Mouse (Mus musculus) liver, embryonic 16.5 days (tissue): Measurements from ENCODE around the gene Plk3. TPM values are rescaled to one million over a fixed set of nuclear protein-coding genes. Genes with fewer than 3 reads are reported as not detected.

ENCODE experiments used
- ATAC-seq: fragments of 200-750 bp; cut with Nextera tagmentation; 2 replicates; pipeline ENCODE4 v1.8.0; 2017; ENCODE audit warnings: low read depth, mild to moderate bottlenecking, moderate number of reproducible peaks, moderate library complexity
- H3K27ac ChIP-seq: fragments of 300-500 bp; sonication (generic); 2 replicates; pipeline ENCODE4 v1.5.1; 2014; ENCODE audit warnings: mild to moderate bottlenecking, low read length
- H3K27me3 ChIP-seq: fragments of 300-500 bp; sonication (generic); 2 replicates; pipeline ENCODE4 v1.6.1; 2014; ENCODE audit warnings: low read depth, low read length, mixed read lengths; ENCODE audit not compliant: control insufficient read depth, insufficient read depth
- H3K36me3 ChIP-seq: fragments of 300-500 bp; sonication (generic); 2 replicates; pipeline ENCODE4 v1.6.1; 2014; ENCODE audit warnings: mild to moderate bottlenecking; ENCODE audit not compliant: control insufficient read depth, insufficient read depth
- H3K4me1 ChIP-seq: fragments of 300-500 bp; sonication (generic); 2 replicates; pipeline ENCODE4 v1.6.1; 2014; ENCODE audit warnings: low read depth, low read length, mixed read lengths; ENCODE audit not compliant: control insufficient read depth
- H3K4me2 ChIP-seq: fragments of 300-500 bp; sonication (generic); 2 replicates; pipeline ENCODE4 v1.6.1; 2014; ENCODE audit warnings: low read depth, low read length, mixed read lengths
- H3K4me3 ChIP-seq: fragments of 300-500 bp; sonication (generic); 2 replicates; pipeline ENCODE4 v1.5.1; 2014; ENCODE audit warnings: low read depth, mild to moderate bottlenecking, low read length
- H3K9ac ChIP-seq: fragments of 300-500 bp; sonication (generic); 2 replicates; pipeline ENCODE4 v1.6.1; 2014; ENCODE audit warnings: low read depth, low read length
- H3K9me3 ChIP-seq: fragments of 300-500 bp; sonication (generic); replicated peaks from 2 replicates; pipeline ENCODE4 v1.6.1; 2016; ENCODE audit warnings: low read length; ENCODE audit not compliant: control insufficient read depth
- WGBS: fragments of 180-500 bp; shearing (Covaris S2); extraction: QIAGEN DNeasy Blood & Tissue Kit; methylation state at CpG from one replicate; pipeline ENCODE4 v1.1.7; 2014; ENCODE audit not compliant: insufficient replicate concordance; 5-methylcytosine and 5-hydroxymethylcytosine counted together
- polyA plus RNA-seq: library from polyadenylated mRNA; unstranded; fragments of >200 nt; fragmentation: Nextera tagmentation; extraction: Ambion mirVana; gene quantifications from 2 replicates; pipeline ENCODE4 v1.2.1, GENCODE M21; 2015

Gene Plk3
- polyA plus RNA-seq, 1 experiment from 2014 or later = 2.2 TPM

DNA sequence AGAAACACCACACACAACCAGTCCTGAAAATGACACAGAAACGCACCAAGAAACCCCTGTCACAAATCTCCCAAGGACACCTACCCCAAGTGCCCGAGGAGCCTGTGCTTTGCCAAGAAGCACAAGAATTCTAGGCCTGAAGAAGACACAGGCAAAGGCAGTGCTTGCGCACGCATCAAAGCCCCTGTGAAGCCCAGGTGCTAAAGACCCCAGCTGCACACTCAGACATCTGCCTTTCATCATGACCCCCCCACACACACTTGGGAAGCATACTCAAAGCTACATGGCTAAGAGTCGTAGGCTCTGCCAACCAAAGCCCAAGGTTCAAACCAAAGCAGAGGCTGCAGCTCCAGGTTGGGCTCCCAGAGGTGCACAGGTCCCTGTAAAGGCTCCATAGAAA is 18.2 kb downstream of the Plk3 start:
- no peaks in the 10 kb centered on the region for H3K9me3 ChIP-seq
- H3K4me1 ChIP-seq = peaks cover 5% of the 10 kb centered on the region
- 75% methylated on average over 5 of the region's 5 CpGs for WGBS
- no peak overlapping the region for H3K9ac ChIP-seq
- H3K4me2 ChIP-seq = no peak overlapping the region
- no peaks in the 10 kb centered on the region for H3K27me3 ChIP-seq
- no peaks in the 10 kb centered on the region for H3K36me3 ChIP-seq
- no peak for ATAC-seq
- H3K27ac ChIP-seq = no peak overlapping the region
- H3K4me3 ChIP-seq = no peak overlapping the region

DNA sequence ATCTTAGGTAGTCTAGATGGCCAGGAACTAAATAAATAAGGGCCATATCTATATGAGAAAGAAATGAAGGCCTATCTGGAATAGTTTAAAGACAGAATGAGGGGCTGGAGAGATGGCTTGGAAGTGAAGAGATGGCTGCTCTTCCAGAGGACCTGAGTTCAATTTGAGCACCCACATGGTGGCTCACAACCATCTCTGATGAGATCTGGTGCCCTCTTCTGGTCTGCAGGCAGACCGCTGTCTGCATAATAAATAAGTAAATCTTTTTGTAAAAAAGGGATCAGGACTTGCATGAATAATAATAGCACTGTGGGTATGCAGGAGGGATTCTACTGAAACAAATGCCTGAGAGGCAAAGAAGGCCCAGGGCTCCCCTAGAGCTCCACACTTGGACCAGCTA is 20.5 kb downstream of the Plk3 start:
- Histone ChIP-seq H3K27ac (no peak overlapping the region), H3K4me1 (no peaks in the 10 kb centered on the region), H3K4me3 (no peak overlapping the region), H3K9me3 (no peaks in the 10 kb centered on the region), H3K4me2 (no peak overlapping the region), H3K9ac (no peak overlapping the region), H3K27me3 (no peaks in the 10 kb centered on the region), H3K36me3 (no peaks in the 10 kb centered on the region)
- WGBS = 83% methylated on average over 1 of the region's 1 CpGs
- no peak for ATAC-seq

DNA sequence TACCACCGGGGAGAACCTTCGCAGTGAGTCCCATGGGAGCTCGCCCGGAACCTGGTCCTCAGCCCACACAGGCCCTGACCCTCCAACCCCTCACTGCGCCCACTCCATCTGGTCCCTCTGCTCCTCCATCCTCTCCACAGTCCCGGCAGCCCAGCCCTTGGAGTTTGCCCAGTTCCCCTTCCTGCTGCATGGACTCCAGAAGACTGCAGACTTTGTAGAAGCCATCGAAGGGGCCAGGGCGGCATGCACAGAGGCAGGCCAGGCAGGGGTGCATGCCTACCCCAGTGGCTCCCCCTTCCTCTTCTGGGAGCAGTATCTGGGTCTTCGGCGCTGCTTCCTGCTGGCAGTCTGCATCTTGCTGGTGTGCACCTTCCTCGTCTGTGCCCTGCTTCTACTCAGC is 22.8 kb downstream of the Plk3 start:
- H3K4me3 ChIP-seq = no peak overlapping the region
- H3K4me1 ChIP-seq = no peaks in the 10 kb centered on the region
- H3K9me3 ChIP-seq = no peaks in the 10 kb centered on the region
- no peaks in the 10 kb centered on the region for H3K27me3 ChIP-seq
- H3K27ac ChIP-seq = no peak overlapping the region
- H3K9ac ChIP-seq = no peak overlapping the region
- 73% methylated on average over 11 of the region's 11 CpGs for WGBS
- no peaks in the 10 kb centered on the region for H3K36me3 ChIP-seq
- ATAC-seq = no peak
- H3K4me2 ChIP-seq = no peak overlapping the region

DNA sequence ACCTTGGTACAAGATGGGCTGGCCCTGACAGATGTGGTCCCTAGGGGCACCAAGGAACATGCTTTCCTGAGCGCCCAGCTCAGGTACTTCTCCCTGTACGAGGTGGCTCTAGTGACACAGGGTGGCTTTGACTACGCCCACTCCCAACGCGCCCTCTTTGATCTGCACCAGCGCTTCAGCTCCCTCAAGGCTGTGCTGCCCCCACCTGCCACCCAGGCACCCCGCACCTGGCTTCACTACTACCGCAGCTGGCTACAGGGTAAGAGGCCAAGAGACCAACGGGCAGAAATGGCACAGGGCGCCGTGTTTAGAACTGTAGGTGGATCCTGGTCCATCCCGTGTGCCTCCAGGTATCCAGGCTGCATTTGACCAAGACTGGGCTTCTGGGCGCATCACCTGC is 23.5 kb downstream of the Plk3 start:
- ATAC-seq = no peak
- no peaks in the 10 kb centered on the region for H3K9me3 ChIP-seq
- no peaks in the 10 kb centered on the region for H3K36me3 ChIP-seq
- H3K27me3 ChIP-seq = no peaks in the 10 kb centered on the region
- 76% methylated on average over 13 of the region's 13 CpGs for WGBS
- H3K9ac ChIP-seq = no peak overlapping the region
- no peak overlapping the region for H3K4me3 ChIP-seq
- H3K4me2 ChIP-seq = no peak overlapping the region
- H3K27ac ChIP-seq = no peak overlapping the region
- no peaks in the 10 kb centered on the region for H3K4me1 ChIP-seq

DNA sequence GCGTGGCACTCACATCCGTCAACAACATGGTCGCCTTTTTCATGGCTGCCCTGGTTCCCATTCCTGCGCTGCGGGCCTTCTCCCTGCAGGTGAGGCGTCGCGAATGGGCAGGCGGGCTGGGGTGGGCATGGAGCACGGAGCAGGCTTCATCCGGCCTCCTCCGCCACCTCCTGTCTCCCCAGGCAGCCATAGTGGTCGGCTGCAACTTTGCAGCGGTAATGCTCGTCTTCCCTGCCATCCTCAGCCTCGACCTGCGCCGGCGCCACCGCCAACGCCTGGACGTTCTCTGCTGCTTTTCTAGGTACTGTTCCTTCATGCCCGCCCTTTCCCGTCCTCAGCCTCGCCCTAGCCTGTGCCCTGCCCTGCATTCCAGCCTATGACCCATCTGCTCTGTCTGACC is 24.4 kb downstream of the Plk3 start:
- no peak for ATAC-seq
- Histone ChIP-seq H3K4me3 (no peak overlapping the region), H3K36me3 (no peaks in the 10 kb centered on the region), H3K4me2 (no peak overlapping the region), H3K9me3 (no peaks in the 10 kb centered on the region), H3K4me1 (no peaks in the 10 kb centered on the region), H3K27ac (no peak overlapping the region), H3K27me3 (no peaks in the 10 kb centered on the region), H3K9ac (no peak overlapping the region)
- WGBS = 80% methylated on average over 25 of the region's 25 CpGs

DNA sequence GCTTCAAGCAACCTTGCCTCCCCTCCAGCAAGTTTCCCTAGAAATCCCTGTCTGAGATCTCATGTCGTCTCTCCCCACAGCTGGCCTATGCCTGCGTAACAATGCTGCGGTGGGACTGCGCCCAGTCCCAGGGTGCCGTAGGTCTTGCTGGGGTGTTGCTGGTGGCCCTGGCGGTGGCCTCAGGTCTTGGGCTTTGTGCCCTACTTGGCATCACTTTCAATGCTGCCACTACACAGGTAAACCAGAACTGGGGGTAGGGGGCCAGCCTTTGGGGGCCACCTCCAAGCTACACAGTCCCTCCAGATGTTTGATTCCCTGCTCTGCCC is 25.3 kb downstream of the Plk3 start:
- Histone ChIP-seq H3K27me3 (no peaks in the 10 kb centered on the region), H3K27ac (no peak overlapping the region), H3K4me3 (no peak overlapping the region), H3K9me3 (no peaks in the 10 kb centered on the region), H3K4me2 (no peak overlapping the region), H3K36me3 (no peaks in the 10 kb centered on the region), H3K9ac (no peak overlapping the region), H3K4me1 (no peaks in the 10 kb centered on the region)
- ATAC-seq = no peak
- WGBS = 85% methylated on average over 6 of the region's 6 CpGs

DNA sequence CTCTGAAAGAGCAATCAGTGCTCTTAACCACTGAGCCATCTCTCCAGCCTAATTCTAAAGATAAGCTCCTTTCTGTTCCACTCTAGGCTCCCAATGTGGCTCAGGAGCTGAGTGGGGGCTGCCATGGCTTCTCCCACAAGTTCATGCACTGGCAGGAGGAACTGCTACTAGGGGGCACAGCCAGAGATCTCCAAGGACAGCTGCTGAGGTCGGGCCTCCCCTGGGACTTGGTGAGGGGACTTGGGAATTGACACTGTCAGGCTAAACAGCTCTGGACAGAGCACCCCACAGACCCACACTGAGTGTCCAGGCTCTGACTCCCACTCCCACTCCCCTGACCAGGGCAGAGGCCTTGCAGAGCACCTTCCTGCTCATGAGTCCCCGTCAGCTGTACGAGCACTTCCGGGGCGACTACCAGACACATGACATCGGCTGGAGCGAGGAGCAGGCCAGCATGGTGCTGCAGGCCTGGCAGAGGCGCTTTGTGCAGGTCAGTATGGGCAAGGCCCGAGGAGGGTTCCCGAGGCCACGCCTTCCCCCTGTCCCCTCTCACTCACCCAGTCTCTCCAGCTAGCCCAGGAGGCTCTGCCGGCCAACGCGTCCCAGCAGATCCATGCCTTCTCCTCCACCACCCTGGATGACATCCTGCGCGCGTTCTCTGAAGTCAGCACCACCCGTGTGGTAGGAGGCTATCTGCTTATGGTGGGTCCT is 25.8 kb downstream of the Plk3 start:
- H3K4me3 ChIP-seq = no peak overlapping the region
- H3K27ac ChIP-seq = no peak overlapping the region
- no peak overlapping the region for H3K9ac ChIP-seq
- H3K36me3 ChIP-seq = no peaks in the 10 kb centered on the region
- H3K27me3 ChIP-seq = no peaks in the 10 kb centered on the region
- ATAC-seq = no peak
- H3K4me2 ChIP-seq = no peak overlapping the region
- 77% methylated on average over 16 of the region's 18 CpGs for WGBS
- H3K9me3 ChIP-seq = no peaks in the 10 kb centered on the region
- H3K4me1 ChIP-seq = no peaks in the 10 kb centered on the region

- Histone ChIP-seq H3K4me2 (no peak overlapping the region), H3K4me1 (no peaks in the 10 kb centered on the region), H3K9me3 (no peaks in the 10 kb centered on the region), H3K27me3 (no peaks in the 10 kb centered on the region), H3K36me3 (no peaks in the 10 kb centered on the region), H3K9ac (no peak overlapping the region), H3K4me3 (no peak overlapping the region), H3K27ac (no peak overlapping the region)
- 63% methylated on average over 10 of the region's 10 CpGs for WGBS
- no peak for ATAC-seq
Observed at GRCm38 (mm10) chr4:117105127-117105526, 28.6 kb downstream of the Plk3 start.

DNA sequence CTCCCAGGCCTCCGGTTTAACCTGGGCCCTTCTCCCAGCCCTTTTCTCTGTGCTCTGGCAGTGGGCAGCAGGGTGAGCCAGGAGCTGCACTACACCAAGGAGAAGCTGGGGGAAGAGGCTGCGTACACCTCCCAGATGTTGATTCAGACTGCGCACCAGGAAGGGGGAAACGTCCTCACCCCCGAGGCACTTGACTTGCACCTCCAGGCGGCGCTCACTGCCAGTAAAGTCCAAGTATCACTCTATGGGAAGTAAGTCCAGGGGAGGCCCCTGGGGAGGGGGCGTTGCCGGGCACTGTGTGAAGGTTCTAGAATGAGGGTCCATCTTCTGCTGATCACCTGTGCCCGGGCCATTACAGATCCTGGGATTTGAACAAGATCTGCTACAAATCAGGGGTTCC is 29.1 kb downstream of the Plk3 start:
- no peaks in the 10 kb centered on the region for H3K27me3 ChIP-seq
- H3K4me1 ChIP-seq = no peaks in the 10 kb centered on the region
- H3K4me3 ChIP-seq = no peak overlapping the region
- H3K4me2 ChIP-seq = no peak overlapping the region
- no peak for ATAC-seq
- WGBS = 58% methylated on average over 10 of the region's 10 CpGs
- H3K27ac ChIP-seq = no peak overlapping the region
- no peak overlapping the region for H3K9ac ChIP-seq
- H3K36me3 ChIP-seq = no peaks in the 10 kb centered on the region
- no peaks in the 10 kb centered on the region for H3K9me3 ChIP-seq
